Mouse (Mus musculus) neural tube, embryonic 11.5 days (tissue): ENCODE results near the gene Mcub. TPM values are rescaled to one million over a fixed set of nuclear protein-coding genes. Genes with fewer than 3 reads are reported as not detected.
A peak's percentile ranks its signal among the peaks of the same experiment; 100 is the strongest.

Experiments used
- ATAC-seq: fragments of 200-750 bp; cut with Nextera tagmentation; 2 replicates; pipeline ENCODE4 v1.8.0; 2017; ENCODE audit warnings: moderate number of reproducible peaks, mild to moderate bottlenecking, moderate TSS enrichment, moderate library complexity; ENCODE audit not compliant: insufficient read depth, low FRiP score, low TSS enrichment
- DNase-seq: peaks from one replicate; pipeline ENCODE4 v3.0.0-alpha.2; 2015; ENCODE audit warnings: low spot score
- H3K27ac ChIP-seq: fragments of 300-500 bp; sonication (generic); 2 replicates; pipeline ENCODE4 v1.5.1; 2014; ENCODE audit warnings: low read depth, mild to moderate bottlenecking, low read length
- H3K27me3 ChIP-seq: fragments of 300-500 bp; sonication (generic); 2 replicates; pipeline ENCODE4 v1.6.1; 2014; ENCODE audit warnings: mild to moderate bottlenecking, low read length, mixed read lengths; ENCODE audit not compliant: control insufficient read depth, insufficient read depth
- H3K36me3 ChIP-seq: fragments of 300-500 bp; sonication (generic); 2 replicates; pipeline ENCODE4 v1.6.1; 2014; ENCODE audit warnings: mild to moderate bottlenecking, low read length, moderate library complexity, mixed read lengths; ENCODE audit not compliant: control insufficient read depth, insufficient read depth
- H3K4me1 ChIP-seq: fragments of 300-500 bp; sonication (generic); 2 replicates; pipeline ENCODE4 v1.6.1; 2014; ENCODE audit warnings: low read length, mixed read lengths; ENCODE audit not compliant: control insufficient read depth, insufficient read depth
- H3K4me2 ChIP-seq: fragments of 300-500 bp; sonication (generic); 2 replicates; pipeline ENCODE4 v1.6.1; 2014; ENCODE audit warnings: low read depth, mild to moderate bottlenecking, moderate library complexity
- H3K4me3 ChIP-seq: fragments of 300-500 bp; sonication (generic); 2 replicates; pipeline ENCODE4 v1.5.1; 2014; ENCODE audit warnings: low read depth, low read length
- H3K9ac ChIP-seq: fragments of 300-500 bp; sonication (generic); 2 replicates; pipeline ENCODE4 v1.6.1; 2014; ENCODE audit warnings: mild to moderate bottlenecking, low read length
- H3K9me3 ChIP-seq: fragments of 300-500 bp; sonication (generic); 2 replicates; pipeline ENCODE4 v1.6.1; 2016; ENCODE audit warnings: low read length; ENCODE audit not compliant: control insufficient read depth
- WGBS: fragments of 180-500 bp; shearing (Covaris S2); extraction: QIAGEN DNeasy Blood & Tissue Kit; methylation state at CpG from one replicate; pipeline ENCODE4 v1.1.7; 2014; 5-methylcytosine and 5-hydroxymethylcytosine counted together
- polyA plus RNA-seq: library from polyadenylated mRNA; unstranded; fragments of >200 nt; fragmentation: Nextera tagmentation; extraction: Ambion mirVana; gene quantifications from 2 replicates; pipeline ENCODE4 v1.2.1, GENCODE M21; 2014

Mcub gene
- polyA plus RNA-seq, 1 experiment from 2014 or later = 1.0 TPM

DNA sequence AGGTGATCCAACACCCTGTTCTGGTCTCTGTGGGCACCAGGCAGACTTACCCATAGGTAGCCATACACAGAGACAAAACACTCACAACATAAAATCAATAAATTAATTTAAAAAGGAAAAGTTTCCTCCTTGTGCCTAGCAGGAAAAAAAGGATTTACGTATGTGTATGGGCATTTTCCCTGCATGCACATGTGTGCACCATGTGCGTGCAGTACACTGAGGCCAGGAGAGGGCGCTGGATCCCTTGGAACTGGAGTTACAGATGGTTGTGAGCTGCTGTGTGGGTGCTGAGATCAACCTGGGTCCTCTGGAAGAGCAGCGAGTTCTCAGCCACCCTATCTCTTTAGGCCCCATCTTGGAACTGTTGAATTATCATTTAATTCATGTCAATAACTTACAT is 15.3 kb upstream of the Mcub start:
- WGBS = 89% methylated on average over 4 of the region's 4 CpGs
- H3K4me2 ChIP-seq = no peak overlapping the region

GRCm38 (mm10) chr3:129984797-129985196 is 14.8 kb upstream of the Mcub start:
- ATAC-seq (no peak), DNase-seq (no peak)
- H3K27ac ChIP-seq = no peak overlapping the region
- 94% methylated on average over 5 of the region's 5 CpGs for WGBS
- H3K36me3 ChIP-seq = peaks cover 33% of the 10 kb centered on the region
- no peak overlapping the region for H3K4me2 ChIP-seq
- no peaks in the 10 kb centered on the region for H3K4me1 ChIP-seq
- H3K27me3 ChIP-seq = no peaks in the 10 kb centered on the region
- H3K9ac ChIP-seq = no peak overlapping the region
- no peaks in the 10 kb centered on the region for H3K9me3 ChIP-seq
- no peak overlapping the region for H3K4me3 ChIP-seq

More for the DNA sequence above, 15.3 kb upstream of the Mcub start:
- Histone ChIP-seq H3K27me3 (no peaks in the 10 kb centered on the region), H3K9ac (no peak overlapping the region), H3K4me3 (no peak overlapping the region), H3K27ac (no peak overlapping the region), H3K4me1 (no peaks in the 10 kb centered on the region), H3K9me3 (no peaks in the 10 kb centered on the region), H3K36me3 (peaks cover 33% of the 10 kb centered on the region)
- ATAC-seq (no peak), DNase-seq (no peak)

DNA sequence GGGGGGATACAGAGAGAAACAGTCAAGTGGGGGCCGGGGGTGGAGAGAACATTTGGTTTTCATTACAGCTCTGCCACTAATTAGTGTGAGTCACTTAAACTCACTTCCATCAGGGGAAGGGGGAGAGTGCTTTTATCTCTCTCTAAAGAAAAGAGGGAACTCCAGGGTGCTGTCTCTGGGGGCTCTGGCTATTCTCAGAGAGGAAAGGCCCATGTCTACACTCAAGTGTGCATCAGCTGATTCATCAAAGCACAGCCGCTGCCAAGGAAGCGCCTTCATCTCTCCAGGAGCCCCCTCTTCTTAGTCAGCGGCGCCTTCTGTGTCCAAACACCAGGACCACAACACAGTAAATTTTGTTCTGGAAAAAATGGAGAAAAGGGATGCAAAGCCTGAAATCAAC is 12.3 kb upstream of the Mcub start:
- H3K27ac ChIP-seq = no peak overlapping the region
- H3K4me1 ChIP-seq = no peaks in the 10 kb centered on the region
- no peaks in the 10 kb centered on the region for H3K9me3 ChIP-seq
- no peak overlapping the region for H3K9ac ChIP-seq
- no peak overlapping the region for H3K4me2 ChIP-seq
- peaks cover 19% of the 10 kb centered on the region for H3K36me3 ChIP-seq
- H3K4me3 ChIP-seq = no peak overlapping the region
- 67% methylated on average over 5 of the region's 5 CpGs for WGBS
- DNase-seq (no peak), ATAC-seq (no peak)
- H3K27me3 ChIP-seq = no peaks in the 10 kb centered on the region

DNA sequence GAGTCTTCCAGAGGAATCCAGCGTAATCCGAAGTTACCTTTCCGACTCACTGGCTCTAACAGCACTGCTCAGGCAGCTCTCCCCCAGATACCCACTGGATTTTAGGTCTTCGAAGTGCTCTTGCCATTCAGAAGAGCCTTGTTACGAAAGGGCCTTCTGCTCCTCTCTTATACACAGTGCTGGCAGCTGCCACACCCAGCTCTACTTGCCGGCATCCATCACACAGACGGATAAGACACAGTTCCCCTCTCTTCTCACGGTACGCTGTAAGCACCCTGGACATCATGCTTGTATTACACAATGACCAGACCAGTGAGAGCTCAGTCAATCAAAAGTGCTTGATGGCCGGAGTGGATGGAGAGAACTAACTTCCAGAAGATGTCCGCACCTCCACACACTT is 11.8 kb upstream of the Mcub start:
- Histone ChIP-seq H3K27me3 (no peaks in the 10 kb centered on the region), H3K27ac (no peak overlapping the region), H3K9ac (no peak overlapping the region), H3K4me3 (no peak overlapping the region), H3K36me3 (peaks cover 15% of the 10 kb centered on the region), H3K4me1 (no peaks in the 10 kb centered on the region), H3K4me2 (no peak overlapping the region), H3K9me3 (no peaks in the 10 kb centered on the region)
- DNase-seq (no peak), ATAC-seq (no peak)
- 90% methylated on average over 11 of the region's 11 CpGs for WGBS

GRCm38 (mm10) chr3:129979510-129979909 is 9.5 kb upstream of the Mcub start:
- Histone ChIP-seq H3K4me3 (no peak overlapping the region), H3K9me3 (no peaks in the 10 kb centered on the region), H3K36me3 (peaks cover 6% of the 10 kb centered on the region), H3K9ac (no peak overlapping the region), H3K4me2 (no peak overlapping the region), H3K27ac (no peak overlapping the region), H3K4me1 (no peaks in the 10 kb centered on the region), H3K27me3 (no peaks in the 10 kb centered on the region)
- ATAC-seq = no peak
- DNase-seq = no peak
- WGBS = 61% methylated on average over 6 of the region's 6 CpGs

DNA sequence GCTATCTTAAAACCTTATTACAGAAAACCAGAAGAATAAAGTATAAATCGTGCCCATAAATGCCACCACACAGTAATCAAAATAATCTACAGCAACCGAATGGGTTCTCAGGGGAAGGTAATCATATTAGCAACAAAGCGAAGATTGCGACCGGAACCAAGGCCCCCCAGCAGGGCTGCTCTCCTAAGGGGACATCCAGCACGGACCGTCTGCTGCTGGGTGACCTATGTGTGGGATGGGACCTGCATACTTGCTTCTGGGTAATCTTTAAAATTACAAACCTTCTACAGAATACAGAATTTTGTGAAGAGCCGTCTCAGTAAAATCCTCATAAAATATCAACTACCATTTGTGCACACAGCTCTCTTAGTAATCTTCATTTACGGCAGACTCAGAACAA is 8.7 kb upstream of the Mcub start:
- no peak overlapping the region for H3K27ac ChIP-seq
- ATAC-seq (no peak), DNase-seq (no peak)
- no peak overlapping the region for H3K4me2 ChIP-seq
- H3K9me3 ChIP-seq = no peaks in the 10 kb centered on the region
- no peak overlapping the region for H3K9ac ChIP-seq
- peaks cover 6% of the 10 kb centered on the region for H3K36me3 ChIP-seq
- no peaks in the 10 kb centered on the region for H3K4me1 ChIP-seq
- no peaks in the 10 kb centered on the region for H3K27me3 ChIP-seq
- no peak overlapping the region for H3K4me3 ChIP-seq
- WGBS = 94% methylated on average over 9 of the region's 9 CpGs

DNA sequence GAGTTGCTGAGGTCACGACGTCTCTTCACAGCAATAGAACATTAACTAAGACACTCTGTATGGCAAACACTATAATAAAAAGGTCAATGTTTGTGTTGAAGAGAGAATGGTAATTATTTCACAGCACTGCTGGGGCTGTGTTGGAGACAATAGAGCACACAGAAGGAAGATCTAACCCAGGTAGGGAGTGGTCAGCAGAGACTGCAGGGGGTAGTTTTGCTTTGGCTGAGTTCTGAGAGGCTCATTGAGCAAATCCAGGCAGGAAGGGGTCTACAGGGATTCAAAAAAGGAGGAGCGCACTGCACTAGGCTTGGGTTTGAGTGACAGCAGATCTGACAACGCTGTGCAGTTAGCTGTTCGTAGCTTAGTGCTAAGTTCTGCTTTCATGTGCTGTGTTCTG is 6.3 kb upstream of the Mcub start:
- Histone ChIP-seq H3K4me1 (no peaks in the 10 kb centered on the region), H3K36me3 (no peaks in the 10 kb centered on the region), H3K4me3 (no peak overlapping the region), H3K9ac (no peak overlapping the region), H3K27me3 (no peaks in the 10 kb centered on the region), H3K27ac (no peak overlapping the region), H3K9me3 (no peaks in the 10 kb centered on the region), H3K4me2 (no peak overlapping the region)
- WGBS = 91% methylated on average over 5 of the region's 5 CpGs
- no peak for ATAC-seq
- DNase-seq = no peak

DNA sequence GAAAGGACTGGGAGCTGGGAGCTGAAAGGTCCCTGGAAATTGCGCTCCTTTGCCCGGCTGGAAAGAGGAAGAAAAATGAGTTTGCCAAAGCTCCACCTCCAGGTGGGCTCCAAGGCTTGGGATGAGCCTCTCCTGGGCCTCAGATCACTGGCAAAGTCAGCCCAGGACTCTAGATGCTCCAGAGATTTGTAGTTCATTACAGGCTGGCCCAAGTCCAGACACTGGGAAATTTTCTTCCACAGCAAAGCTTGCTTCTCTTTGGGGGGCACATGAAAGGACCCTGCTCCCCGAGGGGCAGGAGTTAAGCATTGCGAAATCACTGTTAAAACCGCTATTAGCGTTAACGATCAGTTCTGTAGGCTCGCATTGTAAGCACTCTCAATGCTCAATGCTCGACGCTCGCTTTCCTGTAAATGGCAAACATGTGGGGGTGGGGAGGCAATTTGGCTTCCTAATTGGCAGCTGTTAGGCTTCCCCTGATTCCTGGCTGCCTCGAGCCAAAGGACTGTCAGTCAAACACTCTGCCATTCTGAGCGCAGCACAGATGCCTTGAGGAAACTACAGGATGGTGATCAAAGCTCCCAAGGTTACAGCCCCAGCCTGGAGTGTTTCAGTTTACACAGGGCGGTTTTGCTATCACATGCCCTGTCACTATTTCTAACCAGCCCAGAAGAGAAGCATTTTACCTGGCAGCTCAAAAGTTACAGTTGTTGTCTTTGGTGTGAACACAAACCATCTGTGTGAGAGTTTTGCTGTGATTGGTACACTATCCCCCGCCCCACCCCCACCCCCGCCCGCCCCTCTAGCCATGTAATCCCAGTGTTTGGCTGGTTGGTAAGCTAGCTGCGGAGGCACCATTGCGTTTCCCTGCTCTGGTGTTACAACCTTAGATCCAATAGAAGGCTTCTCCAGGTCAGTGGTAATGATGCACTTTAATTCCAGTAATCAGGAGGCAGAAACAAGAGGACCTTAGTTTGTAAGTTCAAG is 816 bp upstream of the Mcub start:
- Histone ChIP-seq H3K27me3 (peaks cover 16% of the 10 kb centered on the region), H3K4me1 (peaks cover 6% of the 10 kb centered on the region; the same call in 1 of the 2 replicates), H3K27ac (no peak overlapping the region), H3K4me2 (peak overlapping the region; percentile 93), H3K9ac (0 out of 2 replicates have a peak overlapping the region, but pooled peaks have one; percentile 11), H3K36me3 (no peaks in the 10 kb centered on the region), H3K9me3 (no peaks in the 10 kb centered on the region), H3K4me3 (peak overlapping the region; percentile 52)
- 17% methylated on average over 19 of the region's 19 CpGs for WGBS
- no peak for ATAC-seq
- DNase-seq = peak; percentile 39

DNA sequence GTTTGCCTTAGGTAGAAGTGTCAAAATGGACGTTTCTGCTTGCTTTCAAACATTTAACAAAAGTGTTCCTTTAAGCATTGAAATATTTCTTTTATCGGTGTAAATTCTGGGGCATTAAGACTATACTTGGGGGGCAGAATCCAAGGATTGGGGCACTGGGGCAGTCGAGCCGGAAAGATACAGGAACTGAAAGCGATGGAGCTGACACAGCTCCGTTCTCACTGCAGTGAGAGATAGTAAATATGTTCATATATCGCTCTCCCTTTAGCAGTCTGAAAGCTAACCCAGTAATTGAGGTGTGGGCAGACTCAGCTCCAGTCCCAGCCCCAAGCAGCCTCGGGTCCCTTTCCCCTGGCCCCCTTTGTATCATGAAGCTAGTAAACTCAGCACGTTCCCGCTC is 975 bp downstream of the Mcub start:
- H3K9me3 ChIP-seq = no peaks in the 10 kb centered on the region
- H3K4me2 ChIP-seq = peak overlapping the region; percentile 93
- ATAC-seq (no peak), DNase-seq (no peak)
- 39% methylated on average over 10 of the region's 10 CpGs for WGBS
- peak overlapping the region; percentile 47; the same call in 1 of the 2 replicates for H3K9ac ChIP-seq
- no peak overlapping the region for H3K27ac ChIP-seq
- peaks cover 16% of the 10 kb centered on the region for H3K27me3 ChIP-seq
- H3K4me3 ChIP-seq = peak overlapping the region; percentile 52
- no peaks in the 10 kb centered on the region for H3K36me3 ChIP-seq
- peaks cover 6% of the 10 kb centered on the region; the same call in 1 of the 2 replicates for H3K4me1 ChIP-seq
